Mouse (Mus musculus) erythroblast, embryonic 14.5 days (primary cell): ENCODE measurements around the gene Dusp28. TPM values are rescaled to one million over a fixed set of nuclear protein-coding genes. Genes with fewer than 3 reads are reported as not detected.

Experiments used
- H3K27me3 ChIP-seq: 2 replicates; pipeline ENCODE4 v1.6.1; 2012; ENCODE audit warnings: inconsistent platforms; ENCODE audit not compliant: control insufficient read depth
- H3K36me3 ChIP-seq: 2 replicates; pipeline ENCODE4 v1.6.1; 2012; ENCODE audit warnings: mild to moderate bottlenecking, inconsistent platforms; ENCODE audit not compliant: control insufficient read depth
- H3K4me1 ChIP-seq: 2 replicates; pipeline ENCODE4 v1.6.1; 2012; ENCODE audit warnings: inconsistent platforms; ENCODE audit not compliant: control insufficient read depth
- H3K4me3 ChIP-seq: replicated peaks from 2 replicates; pipeline ENCODE3; 2012; ENCODE audit warnings: moderate library complexity, mild to moderate bottlenecking, inconsistent platforms
- H3K9me3 ChIP-seq: 2 replicates; pipeline ENCODE4 v1.6.1; 2012; ENCODE audit warnings: low read length, inconsistent platforms, mixed read lengths; ENCODE audit not compliant: control insufficient read depth
- GATA1 ChIP-seq: IDR thresholded peaks from 2 replicates; pipeline ENCODE4 v1.6.1; 2012; ENCODE audit warnings: low read length, inconsistent platforms, mixed read lengths
- TAL1 ChIP-seq: IDR thresholded peaks from 3 replicates; pipeline ENCODE4 v1.6.1; 2012; ENCODE audit warnings: low read length, inconsistent platforms, mixed read lengths
- polyA plus RNA-seq: library from polyadenylated mRNA; stranded (reverse); fragments of >175 nt; gene quantifications from 2 replicates; pipeline ENCODE4 v1.2.3, GENCODE M21; 2012

Gene Dusp28
- polyA plus RNA-seq, 1 experiment, result 0.70 TPM

DNA sequence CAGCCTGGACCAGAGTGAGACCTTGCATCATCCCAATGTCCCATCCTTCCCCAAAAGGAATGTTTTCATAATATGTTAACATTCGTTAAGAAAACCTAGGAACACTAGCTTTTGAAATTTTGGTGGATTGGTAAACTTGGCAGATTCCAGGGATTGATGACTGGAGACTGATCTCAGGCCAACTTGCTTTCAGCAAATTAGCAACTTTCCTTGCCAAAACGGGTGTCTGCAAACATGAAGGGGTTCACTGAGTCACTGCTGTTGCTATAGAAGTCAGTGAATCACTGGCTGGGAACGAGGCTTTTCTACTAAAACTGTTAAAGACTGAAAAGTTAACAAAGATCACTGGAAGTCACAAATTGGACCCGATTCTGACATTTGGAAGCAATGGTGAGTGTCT is 3.2 kb upstream of the Dusp28 start:
- Histone ChIP-seq H3K4me1 (peaks cover 33% of the 10 kb centered on the region), H3K36me3 (no peaks in the 10 kb centered on the region), H3K27me3 (peaks cover 31% of the 10 kb centered on the region), H3K4me3 (no peak overlapping the region), H3K9me3 (no peaks in the 10 kb centered on the region)
- TF ChIP-seq TAL1 (no peak), GATA1 (no peak)

DNA sequence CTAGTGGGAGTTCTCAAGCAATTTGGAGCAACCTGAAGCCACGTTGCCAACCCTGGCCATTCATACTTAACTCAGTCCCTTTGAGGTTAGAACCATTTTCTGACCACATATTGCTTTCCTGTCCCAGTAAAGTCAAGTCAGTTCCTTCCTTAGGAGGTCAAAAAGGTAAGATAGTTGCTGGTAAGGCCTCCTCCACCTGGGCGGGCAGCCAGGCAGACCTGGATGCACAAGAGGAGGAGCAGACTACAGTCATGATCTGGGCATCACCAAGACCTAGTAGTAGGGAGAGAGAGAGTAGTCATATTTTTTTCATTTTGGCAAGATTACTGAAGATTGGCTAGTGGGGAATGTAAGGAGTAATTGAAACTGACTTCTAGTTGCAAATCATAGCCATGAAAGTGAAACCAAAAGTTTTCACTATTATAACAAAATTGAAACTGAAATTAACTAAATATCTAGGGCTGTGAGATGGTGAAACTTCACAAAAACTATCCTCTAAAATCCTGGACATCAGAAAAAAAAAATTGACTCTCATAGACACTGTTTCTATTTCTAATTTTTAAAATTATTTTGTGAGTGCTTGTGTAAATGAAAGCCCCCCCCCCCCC is 974 bp upstream of the Dusp28 start:
- Histone ChIP-seq H3K36me3 (no peaks in the 10 kb centered on the region), H3K27me3 (peaks cover 17% of the 10 kb centered on the region), H3K9me3 (no peaks in the 10 kb centered on the region), H3K4me3 (no peak overlapping the region), H3K4me1 (peaks cover 53% of the 10 kb centered on the region)
- TF ChIP-seq GATA1 (no peak), TAL1 (no peak)

DNA sequence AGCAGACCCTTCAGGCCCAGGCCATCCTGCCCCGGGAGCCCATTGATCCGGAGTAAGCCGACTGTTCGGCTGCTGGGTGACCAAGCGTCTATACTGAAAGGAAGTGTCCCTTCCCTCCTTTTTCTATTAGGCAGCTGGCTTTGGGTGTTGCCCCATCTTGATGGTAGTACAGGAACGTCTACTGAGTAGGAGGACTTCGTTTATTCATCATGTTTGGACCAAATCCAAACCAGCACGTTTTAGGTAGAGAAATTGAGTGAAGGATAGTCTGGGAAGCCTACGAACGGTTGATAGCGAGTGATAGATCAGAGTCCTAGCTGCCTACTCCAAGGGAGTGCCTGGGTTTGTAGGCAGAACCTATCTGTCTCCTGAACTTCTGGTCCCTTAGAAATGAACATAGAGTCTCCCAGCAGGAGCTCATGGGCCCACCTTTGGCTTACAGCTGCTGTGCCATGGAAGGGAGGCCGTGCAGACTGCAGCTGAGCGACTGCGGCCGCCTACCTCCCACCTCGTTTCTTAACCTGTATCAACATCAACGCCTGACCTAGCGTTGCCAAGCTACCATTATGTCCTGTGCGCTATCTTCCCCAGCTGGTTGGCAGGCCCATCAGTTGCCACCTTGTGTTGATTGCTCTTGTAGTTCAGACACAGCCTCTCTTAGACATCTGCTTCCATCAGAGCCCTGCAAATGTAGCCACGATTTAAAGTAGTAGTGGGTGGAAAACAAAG is 1.0 kb downstream of the Dusp28 start:
- TF ChIP-seq GATA1 (no peak), TAL1 (no peak)
- Histone ChIP-seq H3K4me3 (peak overlapping the region; percentile 85), H3K36me3 (no peaks in the 10 kb centered on the region; the same call in 1 of the 2 replicates), H3K27me3 (peaks cover 4% of the 10 kb centered on the region), H3K4me1 (peaks cover 70% of the 10 kb centered on the region), H3K9me3 (no peaks in the 10 kb centered on the region)

GRCm38 (mm10) chr1:92908664-92909063 is 1.9 kb downstream of the Dusp28 start:
- no peak for TF ChIP-seq TAL1
- TF ChIP-seq GATA1, result no peak
- Histone ChIP-seq H3K27me3 (no peaks in the 10 kb centered on the region; the same call in 1 of the 2 replicates), H3K4me1 (peaks cover 69% of the 10 kb centered on the region), H3K9me3 (no peaks in the 10 kb centered on the region), H3K4me3 (no peak overlapping the region), H3K36me3 (peaks cover 3% of the 10 kb centered on the region)

DNA sequence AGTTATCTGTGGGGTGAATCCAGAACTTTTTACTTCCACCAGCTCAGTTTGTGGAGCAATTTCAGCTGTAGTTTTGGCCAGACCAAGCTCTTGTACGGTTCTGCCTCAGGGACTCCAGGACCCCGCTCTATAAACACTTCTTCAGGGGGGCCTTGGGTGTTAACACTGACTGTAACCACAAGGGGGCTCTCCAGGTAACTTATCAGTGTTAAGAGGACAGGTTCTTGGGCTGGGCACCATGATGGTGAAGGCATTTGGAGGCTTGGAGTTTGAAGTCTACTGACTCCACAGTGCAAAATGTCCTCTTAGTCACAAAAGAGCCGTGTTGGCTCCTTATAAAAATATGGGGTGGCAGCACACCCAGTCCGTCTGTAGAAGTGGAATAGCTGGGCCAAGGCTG is 2.3 kb downstream of the Dusp28 start:
- no peak overlapping the region for H3K4me3 ChIP-seq
- H3K4me1 ChIP-seq, result peaks cover 69% of the 10 kb centered on the region
- TF ChIP-seq TAL1 (no peak), GATA1 (no peak)
- H3K27me3 ChIP-seq, result no peaks in the 10 kb centered on the region; the same call in 1 of the 2 replicates
- peaks cover 6% of the 10 kb centered on the region for H3K36me3 ChIP-seq
- no peaks in the 10 kb centered on the region for H3K9me3 ChIP-seq

GRCm38 (mm10) chr1:92910239-92910885 is 3.6 kb downstream of the Dusp28 start, which contains the start of gene Rnpepl1:
TSS of gene Rnpepl1 (plus strand) at chr1:92910783.
- no peaks in the 10 kb centered on the region for H3K9me3 ChIP-seq
- H3K36me3 ChIP-seq, result peaks cover 18% of the 10 kb centered on the region
- H3K27me3 ChIP-seq, result no peaks in the 10 kb centered on the region; the same call in 1 of the 2 replicates
- H3K4me3 ChIP-seq, result peak within 1 kb of the TSS; percentile 85
- TF ChIP-seq GATA1 (no peak), TAL1 (no peak)
- peaks cover 69% of the 10 kb centered on the region for H3K4me1 ChIP-seq

GRCm38 (mm10) chr1:92910925-92911720 is 4.3 kb downstream of the Dusp28 start:
- no peak for TF ChIP-seq GATA1
- no peak for TF ChIP-seq TAL1
- Histone ChIP-seq H3K9me3 (no peaks in the 10 kb centered on the region), H3K4me1 (peaks cover 65% of the 10 kb centered on the region)

GRCm38 (mm10) chr1:92911721-92912138 is 4.9 kb downstream of the Dusp28 start:
- TF ChIP-seq GATA1 (no peak), TAL1 (no peak)
- Histone ChIP-seq H3K36me3 (peaks cover 32% of the 10 kb centered on the region), H3K27me3 (no peaks in the 10 kb centered on the region; the same call in 1 of the 2 replicates), H3K4me1 (peaks cover 59% of the 10 kb centered on the region), H3K9me3 (no peaks in the 10 kb centered on the region), H3K4me3 (peak overlapping the region; percentile 85)

More at GRCm38 (mm10) chr1:92910925-92911720, 4.3 kb downstream of the Dusp28 start:
- Histone ChIP-seq H3K4me3 (peak overlapping the region; percentile 85), H3K36me3 (peaks cover 26% of the 10 kb centered on the region), H3K27me3 (no peaks in the 10 kb centered on the region; the same call in 1 of the 2 replicates)
